14 mouse cellular contexts compared by ENCODE assay signal in the genomic region with DNA sequence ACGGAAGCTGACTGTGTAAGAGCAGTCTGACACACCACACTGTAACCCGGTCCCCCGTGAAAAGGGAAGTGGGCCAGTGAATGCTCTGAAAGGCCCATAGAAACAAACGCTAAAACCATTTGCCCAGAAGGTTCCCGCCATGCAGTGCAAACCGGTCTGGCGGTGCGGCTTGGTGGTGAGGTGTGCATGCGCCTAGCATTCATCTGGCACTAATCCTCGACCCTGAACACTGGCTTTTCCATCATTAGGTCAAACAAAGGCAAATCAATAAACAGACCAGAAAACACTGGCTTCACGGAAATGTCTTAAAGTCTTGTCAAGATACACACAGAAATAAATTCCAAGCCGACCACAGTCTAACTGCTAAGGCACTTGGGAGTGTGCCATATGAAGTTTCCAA.
"Had no signal": no experiment of that assay in that cellular context is flagged by ENCODE, and none has a peak within 500 bp of the region (broad histone marks: within the 10 kb centered on the region; RNA-seq: fewer than 3 reads in every experiment).

No protein-coding gene starts in this region.

- H3K27ac ChIP-seq: midbrain, embryonic 10.5 days; midbrain, embryonic 12.5 days; neural tube, embryonic 12.5 days; stomach, embryonic 15.5 days; stomach, postnatal 0 days had no signal

- ATAC-seq: midbrain, embryonic 16.5 days had no signal

- H3K27me3 ChIP-seq: midbrain, embryonic 12.5 days; neural tube, embryonic 12.5 days; stomach, embryonic 15.5 days had no signal

- H3K9me3 ChIP-seq: midbrain, embryonic 10.5 days; midbrain, embryonic 12.5 days; neural tube, embryonic 12.5 days; stomach, embryonic 15.5 days had no signal

- H3K4me1 ChIP-seq: midbrain, embryonic 10.5 days; midbrain, embryonic 12.5 days; neural tube, embryonic 12.5 days; stomach, embryonic 15.5 days had no signal

- DNase-seq: lung, embryonic 14.5 days; lung, postnatal 10 days; lung, postnatal 4 days; midbrain, embryonic 14.5 days; right cerebral cortex, postnatal 14 days; thymus, adult 2 months; thymus, postnatal 25 days; thymus, postnatal 4 days had no signal

- H3K4me3 ChIP-seq: midbrain, embryonic 10.5 days; midbrain, embryonic 12.5 days; neural tube, embryonic 12.5 days; stomach, embryonic 15.5 days had no signal

- H3K9ac ChIP-seq: lung, embryonic 14.5 days; midbrain, embryonic 12.5 days; neural tube, embryonic 12.5 days; stomach, embryonic 15.5 days had no signal

- H3K4me2 ChIP-seq: lung, embryonic 14.5 days; midbrain, embryonic 12.5 days; neural tube, embryonic 12.5 days; stomach, embryonic 15.5 days had no signal
